Mouse (Mus musculus): ENCODE measurements around the gene Lama2. TPM values are rescaled to one million over a fixed set of nuclear protein-coding genes. Genes with fewer than 3 reads are reported as not detected.

Lama2 gene
- polyA plus RNA-seq, 1 experiment from 2014 or later, result 12.8 TPM

DNA sequence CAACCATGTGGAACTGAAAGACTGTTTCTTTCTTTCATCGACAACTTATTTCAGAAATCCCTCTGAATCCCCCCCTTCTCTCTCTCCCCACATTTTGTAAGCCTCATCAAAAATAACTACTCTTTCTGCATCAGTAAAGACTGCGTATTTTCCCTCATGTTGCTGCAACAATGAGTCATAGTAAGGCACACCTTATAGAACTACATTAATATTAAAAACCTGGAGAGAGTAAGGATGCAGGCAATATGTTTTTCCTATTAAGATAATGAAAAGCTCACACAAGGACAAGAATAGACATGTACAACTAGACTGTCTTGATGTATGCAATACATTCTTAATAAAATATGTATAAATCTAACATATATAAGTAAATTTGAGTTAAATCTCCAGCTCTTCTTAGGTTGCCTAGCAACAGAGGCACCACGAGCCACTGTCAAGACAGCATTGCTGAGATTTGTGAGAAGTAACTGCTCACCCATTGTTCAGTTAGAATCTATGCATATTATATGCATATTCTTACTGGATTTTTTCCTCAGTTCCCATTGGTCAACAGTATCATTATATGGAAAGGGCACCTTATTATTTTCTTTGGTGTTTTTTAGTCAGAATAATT, 110.6 kb downstream of the Lama2 start:
- H3K27me3 ChIP-seq (replicated peaks; ENCODE audit: insufficient read depth, low read length), result no peaks in the 10 kb centered on the region
- H3K36me3 ChIP-seq (ENCODE audit: insufficient read depth, low read length), result no peaks in the 10 kb centered on the region
- WGBS, result 68% methylated on average over 3 of the region's 3 CpGs
- no peak overlapping the region for H3K4me3 ChIP-seq (ENCODE audit: low read depth, low read length)
- H3K4me1 ChIP-seq (ENCODE audit: insufficient read depth, low read depth, low read length), result no peaks in the 10 kb centered on the region
- H3K4me2 ChIP-seq (replicated peaks; ENCODE audit: low read depth, low read length), result no peak overlapping the region
- no peaks in the 10 kb centered on the region for H3K9me3 ChIP-seq (ENCODE audit: low read length)
- no peak overlapping the region for H3K9ac ChIP-seq (replicated peaks; ENCODE audit: low read depth)
- DNase-seq (ENCODE audit: low spot score), result no peak
- H3K27ac ChIP-seq (ENCODE audit: low read length), result no peak overlapping the region
- TF ChIP-seq EP300 (IDR thresholded peaks at IDR 0.05) (no peak), CTCF (IDR thresholded peaks at IDR 0.05) (no peak)
- no peak for ATAC-seq

DNA sequence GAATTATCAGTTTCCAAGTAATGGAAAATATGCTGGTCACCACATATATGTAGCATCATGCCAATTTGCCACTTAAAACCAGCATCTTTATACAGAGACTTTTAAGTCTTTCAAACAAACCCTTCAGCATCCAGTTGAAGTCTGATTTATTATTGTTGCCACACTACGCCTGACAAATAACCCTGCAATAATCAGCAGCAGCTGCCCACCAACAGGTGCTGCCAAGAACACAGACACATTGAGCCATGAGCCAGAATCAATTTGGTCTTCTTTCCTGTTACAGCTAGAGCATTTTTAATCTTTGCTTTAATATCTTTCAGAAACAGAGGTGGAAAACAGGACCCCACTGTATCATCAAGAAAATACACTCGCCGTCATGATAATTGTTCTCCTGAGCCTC, 118.7 kb downstream of the Lama2 start:
- DNase-seq (ENCODE audit: low spot score) (no peak), ATAC-seq (no peak)
- Histone ChIP-seq H3K9ac (replicated peaks; ENCODE audit: low read depth) (no peak overlapping the region), H3K9me3 (ENCODE audit: low read length) (no peaks in the 10 kb centered on the region), H3K4me2 (replicated peaks; ENCODE audit: low read depth, low read length) (no peak overlapping the region), H3K4me3 (ENCODE audit: low read depth, low read length) (no peak overlapping the region), H3K4me1 (ENCODE audit: insufficient read depth, low read depth, low read length) (no peaks in the 10 kb centered on the region), H3K27me3 (replicated peaks; ENCODE audit: insufficient read depth, low read length) (no peaks in the 10 kb centered on the region), H3K27ac (ENCODE audit: low read length) (no peak overlapping the region), H3K36me3 (ENCODE audit: insufficient read depth, low read length) (no peaks in the 10 kb centered on the region)
- 88% methylated on average over 3 of the region's 3 CpGs for WGBS
- no peak for TF ChIP-seq EP300 (IDR thresholded peaks at IDR 0.05)
- TF ChIP-seq CTCF (IDR thresholded peaks at IDR 0.05), result no peak

DNA sequence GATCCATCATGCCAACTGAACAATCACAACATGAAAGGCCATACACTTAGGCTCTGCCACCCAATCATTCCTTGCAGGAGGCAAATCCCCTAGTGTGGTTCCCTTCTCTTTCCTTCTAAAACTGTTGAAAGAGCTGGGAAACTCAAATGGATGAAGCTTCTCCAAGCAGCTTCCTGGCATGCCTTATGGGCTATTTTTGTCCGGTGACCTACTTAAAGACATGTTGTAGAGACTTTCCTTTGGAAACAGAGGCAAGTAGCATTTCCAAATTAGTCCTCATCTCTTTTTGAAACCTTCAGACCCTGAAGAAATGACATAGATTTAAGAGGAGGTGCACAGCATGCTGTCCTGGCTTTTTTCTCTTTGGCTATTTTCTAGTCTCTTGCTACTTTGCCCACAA, 131.1 kb downstream of the Lama2 start:
- Histone ChIP-seq H3K27me3 (replicated peaks; ENCODE audit: insufficient read depth, low read length) (no peaks in the 10 kb centered on the region), H3K4me1 (ENCODE audit: insufficient read depth, low read depth, low read length) (no peaks in the 10 kb centered on the region), H3K36me3 (ENCODE audit: insufficient read depth, low read length) (no peaks in the 10 kb centered on the region), H3K9ac (replicated peaks; ENCODE audit: low read depth) (no peak overlapping the region), H3K4me3 (ENCODE audit: low read depth, low read length) (no peak overlapping the region), H3K27ac (ENCODE audit: low read length) (no peak overlapping the region), H3K9me3 (ENCODE audit: low read length) (no peaks in the 10 kb centered on the region), H3K4me2 (replicated peaks; ENCODE audit: low read depth, low read length) (no peak overlapping the region)
- DNase-seq (ENCODE audit: low spot score), result no peak
- 84% methylated on average over 1 of the region's 1 CpGs for WGBS
- no peak for ATAC-seq
- TF ChIP-seq CTCF (IDR thresholded peaks at IDR 0.05) (no peak), EP300 (IDR thresholded peaks at IDR 0.05) (no peak)

DNA sequence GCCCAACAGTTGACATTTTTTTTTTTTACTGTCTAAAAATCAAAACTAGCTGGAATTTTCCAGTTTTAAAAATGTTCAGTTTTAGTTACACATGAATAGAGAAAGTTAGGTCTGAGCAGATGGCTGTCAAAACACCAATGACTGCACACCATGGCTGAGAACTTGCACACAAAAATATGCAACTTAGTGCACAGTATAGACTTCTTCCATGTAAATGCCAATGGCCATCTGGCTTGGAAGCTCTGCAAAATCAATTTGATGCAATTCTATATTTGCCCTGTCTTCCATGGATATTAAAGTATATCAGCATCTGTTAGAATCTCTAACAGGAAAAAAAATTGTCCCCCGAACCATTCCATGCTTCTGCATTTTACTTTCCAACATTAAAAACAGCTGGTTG, 135.5 kb downstream of the Lama2 start:
- WGBS, result 76% methylated on average over 1 of the region's 1 CpGs
- no peaks in the 10 kb centered on the region for H3K36me3 ChIP-seq (ENCODE audit: insufficient read depth, low read length)
- no peak for DNase-seq (ENCODE audit: low spot score)
- H3K27ac ChIP-seq (ENCODE audit: low read length), result no peak overlapping the region
- no peaks in the 10 kb centered on the region for H3K4me1 ChIP-seq (ENCODE audit: insufficient read depth, low read depth, low read length)
- no peak for TF ChIP-seq CTCF (IDR thresholded peaks at IDR 0.05)
- no peak for TF ChIP-seq EP300 (IDR thresholded peaks at IDR 0.05)
- H3K4me2 ChIP-seq (replicated peaks; ENCODE audit: low read depth, low read length), result no peak overlapping the region
- no peaks in the 10 kb centered on the region for H3K27me3 ChIP-seq (replicated peaks; ENCODE audit: insufficient read depth, low read length)
- no peak for ATAC-seq
- no peaks in the 10 kb centered on the region for H3K9me3 ChIP-seq (ENCODE audit: low read length)
- H3K9ac ChIP-seq (replicated peaks; ENCODE audit: low read depth), result no peak overlapping the region
- no peak overlapping the region for H3K4me3 ChIP-seq (ENCODE audit: low read depth, low read length)

DNA sequence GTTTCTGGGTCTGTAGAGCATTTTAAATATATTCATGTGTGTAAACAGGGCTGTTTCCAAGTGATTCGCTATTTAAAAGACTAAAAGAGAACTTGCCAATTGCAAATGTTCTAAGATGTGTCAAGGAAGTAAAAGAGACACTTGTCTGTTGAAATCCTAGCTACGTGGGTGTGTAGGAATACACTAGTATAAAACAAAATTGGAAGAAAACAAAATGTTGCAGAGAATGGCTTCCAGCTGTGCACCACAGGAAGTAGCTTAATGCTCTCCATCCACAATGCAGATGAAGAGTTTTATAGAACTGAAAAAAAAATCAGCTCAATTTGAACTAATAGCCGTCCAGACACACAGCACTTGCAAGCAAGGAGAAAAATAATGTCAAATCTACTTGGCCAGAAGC, 144.0 kb downstream of the Lama2 start:
- ATAC-seq, result no peak
- Histone ChIP-seq H3K9ac (replicated peaks; ENCODE audit: low read depth) (no peak overlapping the region), H3K9me3 (ENCODE audit: low read length) (no peaks in the 10 kb centered on the region), H3K27ac (ENCODE audit: low read length) (no peak overlapping the region), H3K4me3 (ENCODE audit: low read depth, low read length) (no peak overlapping the region), H3K36me3 (ENCODE audit: insufficient read depth, low read length) (no peaks in the 10 kb centered on the region), H3K4me1 (ENCODE audit: insufficient read depth, low read depth, low read length) (no peaks in the 10 kb centered on the region), H3K4me2 (replicated peaks; ENCODE audit: low read depth, low read length) (no peak overlapping the region), H3K27me3 (replicated peaks; ENCODE audit: insufficient read depth, low read length) (no peaks in the 10 kb centered on the region)
- 40% methylated on average over 3 of the region's 3 CpGs for WGBS
- TF ChIP-seq CTCF (IDR thresholded peaks at IDR 0.05) (no peak), EP300 (IDR thresholded peaks at IDR 0.05) (no peak)
- peak; percentile 12 for DNase-seq (ENCODE audit: low spot score)

DNA sequence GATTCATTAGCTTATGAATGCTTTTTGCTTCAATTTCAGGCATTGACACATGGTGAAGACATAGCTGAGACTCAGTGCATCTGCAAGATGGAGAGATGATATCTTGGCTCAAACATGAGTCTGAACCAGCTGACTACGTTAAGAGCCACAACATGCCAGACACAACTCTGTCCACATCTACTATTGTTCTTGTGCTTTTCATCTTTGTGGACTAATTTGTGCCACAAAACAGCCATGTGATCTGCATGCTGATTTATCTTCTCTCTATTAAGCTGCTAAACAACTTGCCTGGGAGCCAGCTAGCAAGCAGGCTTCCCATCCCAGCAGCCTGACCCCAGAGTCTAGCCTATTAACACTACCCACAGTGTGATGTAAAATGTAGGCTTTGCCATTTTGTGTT, 151.3 kb downstream of the Lama2 start:
- Histone ChIP-seq H3K4me1 (ENCODE audit: insufficient read depth, low read depth, low read length) (no peaks in the 10 kb centered on the region), H3K4me2 (replicated peaks; ENCODE audit: low read depth, low read length) (no peak overlapping the region), H3K27me3 (replicated peaks; ENCODE audit: insufficient read depth, low read length) (no peaks in the 10 kb centered on the region), H3K36me3 (ENCODE audit: insufficient read depth, low read length) (no peaks in the 10 kb centered on the region), H3K9me3 (ENCODE audit: low read length) (no peaks in the 10 kb centered on the region), H3K27ac (ENCODE audit: low read length) (no peak overlapping the region), H3K9ac (replicated peaks; ENCODE audit: low read depth) (no peak overlapping the region), H3K4me3 (ENCODE audit: low read depth, low read length) (no peak overlapping the region)
- ATAC-seq (no peak), DNase-seq (ENCODE audit: low spot score) (no peak)
- TF ChIP-seq CTCF (IDR thresholded peaks at IDR 0.05) (no peak), EP300 (IDR thresholded peaks at IDR 0.05) (no peak)
- WGBS, result 79% methylated on average over 1 of the region's 1 CpGs

Measured in lung, postnatal 0 days (tissue).